Mouse (Mus musculus) cerebellum, postnatal 14 days (tissue): ENCODE measurements around the gene Dohh.
A peak's percentile ranks its signal among the peaks of the same experiment; 100 is the strongest.

ENCODE experiments used
- DNase-seq, 2 experiments: peaks; one replicate each; pipeline ENCODE4 v3.0.0; 2021; ENCODE audit warnings: mixed read lengths in 2 of 2

The Dohh gene

GRCm38 (mm10) chr10:81356991-81357844 lies 27.0 kb upstream of the Dohh start, which contains the start of gene Mfsd12:
TSS of gene Mfsd12 (plus strand) at chr10:81357491.
- peak; percentile 97 for DNase-seq

- no peak for DNase-seq
Observed at GRCm38 (mm10) chr10:81358209-81358608, 26.0 kb upstream of the Dohh start.

GRCm38 (mm10) chr10:81358841-81359240 lies 25.4 kb upstream of the Dohh start:
- no peak for DNase-seq

- DNase-seq: no peak
Observed at GRCm38 (mm10) chr10:81360721-81361120, 23.5 kb upstream of the Dohh start.

- no peak for DNase-seq
Observed at GRCm38 (mm10) chr10:81362336-81362949, 21.8 kb upstream of the Dohh start.

GRCm38 (mm10) chr10:81363436-81364346 lies 20.5 kb upstream of the Dohh start:
- no peak for DNase-seq

GRCm38 (mm10) chr10:81364666-81365065 lies 19.6 kb upstream of the Dohh start:
- no peak for DNase-seq

GRCm38 (mm10) chr10:81365073-81365472 lies 19.2 kb upstream of the Dohh start:
- DNase-seq: no peak

GRCm38 (mm10) chr10:81365672-81366476 lies 18.4 kb upstream of the Dohh start, which contains the start of gene 4930404N11Rik:
TSS of gene 4930404N11Rik (minus strand) at chr10:81365816.
- no peak for DNase-seq

- no peak for DNase-seq
Observed at GRCm38 (mm10) chr10:81366477-81367206, 17.6 kb upstream of the Dohh start.

- peak in 1 of 2 experiments; percentile 27 for DNase-seq
Observed at GRCm38 (mm10) chr10:81367207-81367495, 17.1 kb upstream of the Dohh start.

- DNase-seq: no peak
Observed at GRCm38 (mm10) chr10:81375322-81375721, 8.9 kb upstream of the Dohh start.

GRCm38 (mm10) chr10:81376561-81377361 lies 7.5 kb upstream of the Dohh start:
- DNase-seq: no peak

- no peak for DNase-seq
Observed at GRCm38 (mm10) chr10:81377362-81377664, 6.9 kb upstream of the Dohh start.

- no peak for DNase-seq
Observed at GRCm38 (mm10) chr10:81377793-81378552, 6.3 kb upstream of the Dohh start, which contains the start of gene Fzr1. TSS of gene Fzr1 (minus strand) at chr10:81378516.

GRCm38 (mm10) chr10:81378553-81379182 lies 5.6 kb upstream of the Dohh start:
- peak; percentile 100 for DNase-seq

- DNase-seq: no peak
Observed at GRCm38 (mm10) chr10:81379183-81379553, 5.1 kb upstream of the Dohh start.

GRCm38 (mm10) chr10:81379809-81380378 lies 4.3 kb upstream of the Dohh start:
- DNase-seq: no peak

- peak in 1 of 2 experiments; percentile 56 for DNase-seq
Observed at GRCm38 (mm10) chr10:81382039-81382438, 2.2 kb upstream of the Dohh start.
